Mouse (Mus musculus): ENCODE data around the gene Klf12.

The Klf12 gene

DNA sequence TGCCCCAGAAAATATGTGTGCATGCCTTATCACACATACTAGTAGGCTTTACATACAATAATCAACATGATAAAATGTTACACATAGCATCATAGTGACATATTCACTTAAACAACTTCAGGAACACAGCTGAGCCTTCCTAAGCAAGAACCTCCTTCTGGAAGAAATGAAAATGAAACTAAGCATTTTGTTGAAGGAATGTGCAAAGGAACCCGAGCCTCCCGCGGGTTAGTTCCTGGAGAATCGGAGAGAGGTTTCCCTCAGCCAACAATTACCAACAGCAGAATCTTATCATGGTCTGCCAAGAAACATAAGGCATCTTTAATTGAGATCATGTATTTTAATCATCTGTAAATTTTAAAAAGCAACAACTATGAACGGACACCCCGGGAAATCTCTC lies 257.8 kb downstream of the Klf12 start:
- no peak for DNase-seq (ENCODE audit: low spot score)

DNA sequence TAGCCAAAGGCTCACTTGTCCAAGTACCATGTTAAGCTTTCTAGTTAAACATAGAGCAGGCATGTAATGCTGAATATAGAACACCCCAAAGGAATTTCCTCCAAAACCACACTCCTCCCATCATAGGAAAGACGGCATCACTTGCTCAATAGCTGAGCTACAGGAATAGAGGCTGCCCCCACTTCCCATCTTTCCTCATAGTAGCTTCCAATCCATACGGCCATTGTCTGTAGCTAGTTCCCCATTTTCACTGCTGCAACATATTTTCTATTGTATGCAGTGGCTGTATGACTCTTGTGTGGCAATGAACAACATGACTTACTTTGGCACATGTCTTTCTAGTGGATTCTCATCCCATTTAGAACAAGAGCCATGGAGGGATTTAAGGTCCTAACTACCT lies 267.3 kb downstream of the Klf12 start:
- no peak for DNase-seq (ENCODE audit: low spot score)

GRCm38 (mm10) chr14:100010525-100010924 lies 274.0 kb downstream of the Klf12 start:
- DNase-seq (ENCODE audit: low spot score) = no peak

DNA sequence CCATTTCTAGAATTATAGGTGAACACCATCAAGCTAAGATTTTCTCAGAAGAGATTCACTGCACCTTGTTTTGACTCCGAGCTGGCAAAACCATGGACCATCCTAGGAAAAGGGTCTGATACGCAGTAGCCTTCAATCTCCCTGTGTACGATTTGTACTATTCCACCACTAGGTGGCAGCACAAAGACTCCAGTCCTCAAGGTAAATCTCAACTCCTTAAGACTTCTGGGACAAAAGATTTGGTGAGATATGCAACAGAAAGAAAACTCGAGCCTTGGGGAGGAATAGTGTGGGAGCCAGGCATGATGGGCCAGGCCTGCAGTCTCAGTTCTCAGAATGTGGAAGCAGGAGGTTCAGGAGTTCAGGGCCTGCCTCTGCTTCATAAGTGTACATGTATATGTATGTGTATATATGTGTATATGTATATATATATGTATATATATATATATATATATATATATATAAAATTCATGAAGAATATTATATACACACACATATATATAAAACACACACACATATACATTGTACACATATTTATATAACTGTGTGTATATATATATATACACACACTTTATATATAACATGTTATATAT lies 274.6 kb downstream of the Klf12 start:
- DNase-seq (ENCODE audit: low spot score) = peak; percentile 47

- no peak for DNase-seq (ENCODE audit: low spot score)
Observed at GRCm38 (mm10) chr14:99983510-99983909, 301.0 kb downstream of the Klf12 start.

- DNase-seq (ENCODE audit: low spot score) = no peak
Observed at GRCm38 (mm10) chr14:99981209-99981608, 303.3 kb downstream of the Klf12 start.

- DNase-seq (ENCODE audit: low spot score) = no peak
Observed at GRCm38 (mm10) chr14:99967920-99968319, 316.6 kb downstream of the Klf12 start.

GRCm38 (mm10) chr14:99960500-99961229 lies 323.8 kb downstream of the Klf12 start:
- no peak for DNase-seq (ENCODE audit: low spot score)

DNA sequence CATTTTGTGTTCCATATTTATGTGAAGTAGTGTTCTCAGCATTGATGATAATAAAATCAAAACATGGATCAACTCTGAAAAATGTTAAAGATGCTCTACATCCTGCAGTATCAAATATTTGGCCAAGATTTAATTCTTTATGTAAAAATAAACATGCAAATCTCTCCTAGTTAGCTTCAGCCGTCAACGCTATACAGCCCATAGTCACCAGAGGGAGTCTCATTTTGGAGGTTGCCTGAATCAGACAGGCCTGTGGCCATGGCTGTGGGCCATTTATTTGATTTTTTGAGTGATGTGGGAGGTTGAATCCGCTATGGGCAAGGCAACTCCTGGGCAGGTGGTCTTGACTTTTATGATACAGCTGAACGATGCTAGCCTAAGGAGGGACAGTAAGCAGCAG lies 329.3 kb downstream of the Klf12 start:
- no peak for DNase-seq (ENCODE audit: low spot score)

- DNase-seq (ENCODE audit: low spot score) = no peak
Observed at GRCm38 (mm10) chr14:99944221-99945108, 340.0 kb downstream of the Klf12 start.

- DNase-seq (ENCODE audit: low spot score) = peak; percentile 64
Observed at GRCm38 (mm10) chr14:99943156-99943555, 341.3 kb downstream of the Klf12 start.

- DNase-seq (ENCODE audit: low spot score) = no peak
Observed at GRCm38 (mm10) chr14:99933456-99933855, 351.0 kb downstream of the Klf12 start.

GRCm38 (mm10) chr14:99931879-99932278 lies 352.6 kb downstream of the Klf12 start:
- peak; percentile 84 for DNase-seq (ENCODE audit: low spot score)

- DNase-seq (ENCODE audit: low spot score) = no peak
Observed at GRCm38 (mm10) chr14:99911912-99912311, 372.6 kb downstream of the Klf12 start.

DNA sequence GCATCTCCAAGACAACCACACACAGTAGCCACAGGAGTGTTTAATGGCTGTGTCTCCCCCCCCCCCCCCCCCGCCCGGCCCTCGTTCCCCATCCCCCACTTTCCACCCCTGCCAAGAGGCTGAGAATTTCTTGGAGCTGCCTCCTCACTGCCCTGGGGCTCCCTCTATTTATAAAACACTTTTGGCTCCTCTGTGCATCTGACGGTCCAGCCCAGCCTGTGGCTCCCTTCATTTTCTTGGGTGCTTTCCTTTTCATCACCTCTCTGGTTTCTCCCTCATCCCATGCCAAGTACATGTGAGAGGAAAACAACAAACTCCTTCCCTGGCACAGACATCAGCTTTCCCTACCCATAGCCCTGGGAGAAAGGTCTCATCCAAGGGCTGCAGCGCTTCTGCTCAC lies 373.6 kb downstream of the Klf12 start:
- no peak for DNase-seq (ENCODE audit: low spot score)

DNA sequence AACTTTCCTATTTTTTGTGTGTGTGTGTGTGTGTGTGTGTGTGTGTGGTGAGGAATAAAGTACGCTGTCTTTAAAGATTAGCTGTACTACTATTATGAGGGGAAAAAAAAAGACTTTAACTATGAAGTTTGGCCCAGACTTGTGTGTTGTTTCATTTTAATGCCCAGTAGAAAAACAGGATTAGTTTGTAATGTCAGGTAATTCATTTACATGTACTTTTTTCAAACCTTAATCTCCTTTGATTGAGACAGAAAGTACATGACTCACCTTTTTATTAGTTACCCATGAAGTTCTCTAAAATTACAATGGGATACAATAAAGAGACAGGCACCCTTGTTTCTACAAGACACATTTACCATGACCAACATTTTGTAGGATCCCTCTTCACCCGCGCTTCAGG lies 383.6 kb downstream of the Klf12 start:
- no peak for DNase-seq (ENCODE audit: low spot score)

DNA sequence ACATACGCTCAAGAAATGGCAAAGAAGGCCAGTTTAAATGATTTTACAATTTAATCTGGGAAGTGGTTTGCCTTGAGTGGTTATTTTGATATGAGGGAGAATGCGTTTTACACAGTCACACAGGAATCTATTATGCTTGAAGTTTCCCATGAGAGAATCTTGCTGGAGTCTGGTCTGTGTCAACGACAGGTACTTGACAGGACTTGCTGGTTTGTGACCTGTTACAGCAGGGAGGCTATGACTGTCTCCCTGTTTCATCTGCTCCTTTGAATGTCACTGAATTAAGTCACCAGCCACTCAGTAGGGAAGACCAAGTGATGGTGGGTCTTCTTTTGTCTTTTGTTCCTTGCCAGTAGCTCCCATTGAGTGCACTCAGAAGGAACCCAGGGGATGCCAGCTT lies 385.6 kb downstream of the Klf12 start:
- DNase-seq (ENCODE audit: low spot score) = no peak

- DNase-seq (ENCODE audit: low spot score) = peak; percentile 70
Observed at GRCm38 (mm10) chr14:99894708-99895383, 389.6 kb downstream of the Klf12 start.

DNA sequence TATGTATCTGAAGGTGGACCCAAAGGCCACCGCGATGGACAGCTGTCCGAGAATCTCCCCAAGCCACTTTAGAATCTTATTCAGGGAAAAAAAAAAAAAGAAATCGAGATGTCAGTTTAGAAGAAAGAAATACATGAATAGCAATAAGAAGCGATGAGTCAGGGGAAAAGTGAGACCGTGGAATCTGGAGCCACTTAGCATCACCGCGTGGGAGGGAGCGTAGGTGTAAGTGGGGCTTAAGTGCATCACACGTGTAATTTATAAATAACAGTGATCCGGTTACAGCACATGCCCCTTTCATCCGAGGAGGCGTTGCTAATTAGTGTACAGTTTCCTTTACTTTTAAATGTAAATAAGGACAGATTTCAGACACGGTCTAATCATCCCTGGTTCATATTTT lies 390.4 kb downstream of the Klf12 start:
- no peak for DNase-seq (ENCODE audit: low spot score)

GRCm38 (mm10) chr14:99886503-99886902 lies 398.0 kb downstream of the Klf12 start:
- DNase-seq (ENCODE audit: low spot score) = no peak

GRCm38 (mm10) chr14:99885562-99885961 lies 398.9 kb downstream of the Klf12 start:
- DNase-seq (ENCODE audit: low spot score) = no peak

DNA sequence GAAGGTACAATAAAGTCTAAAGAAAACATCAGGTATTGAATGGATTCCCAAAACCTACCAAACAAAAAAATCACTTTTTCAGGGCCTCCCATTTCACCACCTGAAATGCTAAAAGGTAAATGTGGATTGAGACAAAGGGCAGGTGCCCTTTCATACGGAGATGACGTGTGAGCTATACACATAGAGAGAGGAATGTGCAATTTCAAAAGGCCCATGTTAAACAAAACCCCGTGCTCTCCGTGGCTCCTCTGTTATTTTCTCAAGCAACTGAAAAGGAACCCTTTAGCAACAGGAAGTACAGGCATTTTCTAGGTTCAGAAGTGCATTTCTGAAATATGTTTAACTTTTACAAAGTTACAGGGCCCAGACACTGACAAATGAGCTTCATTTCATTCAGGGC lies 399.4 kb downstream of the Klf12 start:
- DNase-seq (ENCODE audit: low spot score) = no peak

Data from testis, postnatal 10 days (tissue).